Mouse (Mus musculus) olfactory bulb, adult 2 months (tissue): ENCODE measurements around the gene Slc35c2. TPM values are rescaled to one million over a fixed set of nuclear protein-coding genes. Genes with fewer than 3 reads are reported as not detected.

Experiments used
- H3K27ac ChIP-seq: fragments of 200-500 bp; 2 replicates; pipeline ENCODE4 v1.5.1; 2012; ENCODE audit warnings: low read depth, low read length; ENCODE audit not compliant: insufficient read depth
- H3K4me1 ChIP-seq: fragments of 200-500 bp; 2 replicates; pipeline ENCODE4 v1.6.1; 2012; ENCODE audit warnings: low read length; ENCODE audit not compliant: control insufficient read depth, insufficient read depth
- H3K4me3 ChIP-seq: fragments of 200-500 bp; 2 replicates; pipeline ENCODE4 v1.5.1; 2012; ENCODE audit warnings: mild to moderate bottlenecking, low read depth, low read length, moderate library complexity; ENCODE audit not compliant: insufficient read depth
- CTCF ChIP-seq: fragments of 200-500 bp; IDR thresholded peaks from 2 replicates; pipeline ENCODE4 v1.5.1; 2012; ENCODE audit warnings: low read depth, mild to moderate bottlenecking, low read length, moderate library complexity; ENCODE audit not compliant: insufficient read depth
- POLR2A ChIP-seq: fragments of 200-500 bp; IDR thresholded peaks from 2 replicates; pipeline ENCODE4 v1.6.1; 2012; ENCODE audit warnings: mild to moderate bottlenecking, low read depth, low read length, moderate library complexity; ENCODE audit not compliant: insufficient read depth
- WGBS: fragments of 180-500 bp; shearing (Covaris S2); methylation state at CpG from one replicate; pipeline ENCODE4 v1.1.7; 2018; 5-methylcytosine and 5-hydroxymethylcytosine counted together
- polyA plus RNA-seq: library from polyadenylated mRNA; stranded (reverse); fragments of >200 nt; gene quantifications from 2 replicates; pipeline ENCODE4 v1.2.4, GENCODE M21; 2012; ENCODE audit warnings: low replicate concordance; ENCODE audit not compliant: missing spikeins, insufficient read depth, insufficient read length

Slc35c2 gene
- polyA plus RNA-seq, 1 experiment = not detected

DNA sequence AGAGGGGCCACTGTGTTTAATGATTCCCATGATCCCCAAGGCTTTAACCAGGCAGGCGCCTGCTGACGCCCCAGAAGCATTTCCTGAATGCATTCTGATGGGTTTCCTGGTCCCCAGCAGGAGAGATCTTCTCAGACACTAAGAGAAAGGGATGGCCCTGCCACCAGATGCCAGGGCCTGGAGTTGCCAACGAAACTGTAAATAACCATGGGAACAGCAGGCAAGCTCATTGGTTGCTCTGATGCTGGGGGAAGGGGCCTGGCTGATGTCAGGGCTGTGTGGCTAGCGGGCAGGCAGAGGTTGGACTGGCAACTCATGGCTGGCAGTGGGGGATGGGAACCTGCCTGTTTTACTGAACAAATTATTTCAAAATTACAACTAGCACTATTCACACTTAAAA lies 14.1 kb downstream of the Slc35c2 start:
- WGBS = 55% methylated on average over 4 of the region's 4 CpGs
- H3K4me3 ChIP-seq = no peak overlapping the region
- peaks cover 29% of the 10 kb centered on the region for H3K4me1 ChIP-seq
- no peak overlapping the region for H3K27ac ChIP-seq
- no peak for TF ChIP-seq POLR2A
- TF ChIP-seq CTCF = no peak

DNA sequence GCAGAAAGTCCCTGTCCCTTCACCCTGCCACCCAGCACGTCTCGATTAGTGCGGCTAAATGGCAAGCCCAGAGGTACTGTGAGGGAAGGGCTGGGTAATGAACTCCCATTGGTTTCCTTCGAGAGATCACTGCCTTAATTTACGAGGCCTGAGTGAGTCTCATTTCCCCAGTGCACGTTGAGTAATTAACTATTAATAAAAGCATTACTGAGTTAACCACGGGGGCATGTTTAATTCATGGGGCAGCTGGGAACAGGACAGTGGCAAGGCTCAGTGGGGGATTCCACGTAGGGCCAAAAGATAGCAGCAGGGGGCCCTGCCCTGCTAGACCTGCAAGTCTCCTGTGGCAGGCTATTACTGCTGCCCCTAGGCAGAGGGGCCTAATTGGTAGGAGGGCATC lies 16.3 kb downstream of the Slc35c2 start:
- no peak overlapping the region for H3K4me3 ChIP-seq
- H3K27ac ChIP-seq = no peak overlapping the region
- TF ChIP-seq CTCF = no peak
- TF ChIP-seq POLR2A = no peak
- H3K4me1 ChIP-seq = peaks cover 41% of the 10 kb centered on the region
- WGBS = 55% methylated on average over 8 of the region's 8 CpGs

DNA sequence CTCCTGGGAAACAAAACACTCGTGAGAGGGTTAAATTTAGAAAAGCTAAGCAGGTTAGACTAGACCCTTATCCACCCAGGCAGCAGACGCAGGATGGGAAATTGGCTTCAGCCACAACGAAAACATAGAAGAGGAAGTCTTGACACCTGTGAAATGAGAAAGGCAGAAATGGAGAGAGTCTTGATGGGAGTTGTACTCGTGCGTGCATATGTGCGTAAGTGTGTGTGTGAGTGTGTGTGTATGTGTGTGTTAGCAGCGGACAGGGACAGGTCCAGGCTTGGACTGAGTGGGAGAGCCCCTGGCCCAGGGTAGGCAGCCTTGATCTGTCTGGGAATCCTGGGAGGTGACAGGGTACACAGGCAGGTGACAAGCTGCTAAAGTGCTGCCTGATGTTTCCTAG lies 16.8 kb downstream of the Slc35c2 start:
- 79% methylated on average over 7 of the region's 7 CpGs for WGBS
- no peak overlapping the region for H3K4me3 ChIP-seq
- H3K4me1 ChIP-seq = peaks cover 43% of the 10 kb centered on the region
- H3K27ac ChIP-seq = no peak overlapping the region
- TF ChIP-seq CTCF (no peak), POLR2A (no peak)

GRCm38 (mm10) chr2:165266739-165267138 lies 20.9 kb downstream of the Slc35c2 start:
- Histone ChIP-seq H3K27ac (peak overlapping the region; percentile 67), H3K4me3 (no peak overlapping the region), H3K4me1 (peaks cover 46% of the 10 kb centered on the region)
- 7% methylated on average over 12 of the region's 12 CpGs for WGBS
- no peak for TF ChIP-seq CTCF
- 0 out of 2 replicates have a peak, but pooled peaks have one; percentile 18 for TF ChIP-seq POLR2A

- H3K4me1 ChIP-seq = peaks cover 55% of the 10 kb centered on the region
- 38% methylated on average over 7 of the region's 7 CpGs for WGBS
- peak overlapping the region; percentile 78 for H3K27ac ChIP-seq
Measured at GRCm38 (mm10) chr2:165263861-165264260, 23.8 kb downstream of the Slc35c2 start.

GRCm38 (mm10) chr2:165262274-165262990 lies 25.2 kb downstream of the Slc35c2 start:
- TF ChIP-seq POLR2A (no peak), CTCF (no peak)
- Histone ChIP-seq H3K4me1 (peaks cover 61% of the 10 kb centered on the region), H3K27ac (no peak overlapping the region), H3K4me3 (no peak overlapping the region)
- 75% methylated on average over 18 of the region's 18 CpGs for WGBS

More at GRCm38 (mm10) chr2:165263861-165264260, 23.8 kb downstream of the Slc35c2 start:
- no peak overlapping the region for H3K4me3 ChIP-seq
- TF ChIP-seq CTCF (no peak), POLR2A (no peak)

GRCm38 (mm10) chr2:165259859-165260258 lies 27.8 kb downstream of the Slc35c2 start:
- WGBS = 60% methylated on average over 8 of the region's 8 CpGs
- TF ChIP-seq CTCF = no peak
- no peak for TF ChIP-seq POLR2A
- peaks cover 55% of the 10 kb centered on the region for H3K4me1 ChIP-seq
- H3K4me3 ChIP-seq = no peak overlapping the region
- H3K27ac ChIP-seq = no peak overlapping the region

DNA sequence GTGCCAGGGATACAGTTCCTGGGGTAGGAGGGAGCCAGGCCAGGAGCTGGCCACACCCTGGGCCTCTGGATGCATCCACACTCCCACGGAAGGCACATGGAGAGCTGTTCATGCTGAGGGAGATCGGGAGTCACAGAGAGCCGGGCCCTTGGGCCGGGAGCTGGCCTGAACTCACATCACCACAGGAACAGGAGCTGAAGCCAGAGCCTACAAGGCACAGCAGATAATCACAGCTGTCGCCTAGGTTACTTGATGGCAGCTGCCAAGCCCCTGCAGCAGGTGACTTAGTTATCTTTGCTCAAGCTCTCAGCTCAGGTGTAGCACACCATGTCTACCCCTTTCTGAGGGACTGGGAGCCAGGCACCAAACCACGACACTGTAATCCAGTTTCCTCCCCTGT lies 29.3 kb downstream of the Slc35c2 start:
- TF ChIP-seq CTCF = no peak
- no peak for TF ChIP-seq POLR2A
- Histone ChIP-seq H3K4me3 (no peak overlapping the region), H3K4me1 (peaks cover 43% of the 10 kb centered on the region), H3K27ac (no peak overlapping the region)
- 86% methylated on average over 6 of the region's 6 CpGs for WGBS

DNA sequence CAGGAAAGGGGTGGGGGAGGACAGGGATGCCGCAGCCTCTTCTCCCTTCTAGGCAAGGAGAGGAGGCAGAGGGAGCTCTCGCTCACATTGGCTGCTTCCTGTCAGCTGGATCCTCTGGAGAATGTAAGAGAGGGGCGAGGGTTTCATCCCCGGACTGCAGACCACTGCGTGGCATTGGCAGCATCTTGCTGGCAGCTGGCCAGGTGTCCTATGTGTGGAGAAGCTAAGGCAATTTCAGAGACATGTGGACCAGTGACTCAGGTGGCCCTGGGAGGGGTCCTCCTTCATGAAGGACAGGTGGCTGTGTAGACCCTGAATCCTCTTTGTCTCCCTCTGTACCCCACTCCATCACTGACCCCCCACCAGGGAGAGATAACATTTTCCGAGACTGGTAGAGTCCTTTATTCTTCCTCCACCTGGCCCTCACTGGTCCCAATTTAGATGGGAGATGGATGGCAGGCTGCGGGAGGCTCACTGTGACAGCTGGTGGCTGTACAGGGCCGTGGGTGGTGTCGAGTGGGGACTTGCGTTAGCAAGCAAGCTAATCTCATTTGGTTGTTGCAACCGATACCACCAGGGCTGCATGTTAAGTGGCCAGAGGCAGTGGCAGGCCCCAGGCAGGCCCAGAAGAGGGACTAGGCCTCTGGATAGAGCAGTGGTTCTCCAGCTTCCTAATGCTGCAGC lies 30.4 kb downstream of the Slc35c2 start:
- 43% methylated on average over 11 of the region's 11 CpGs for WGBS
- peaks cover 39% of the 10 kb centered on the region for H3K4me1 ChIP-seq
- no peak overlapping the region for H3K27ac ChIP-seq
- TF ChIP-seq POLR2A (no peak), CTCF (no peak)
- no peak overlapping the region for H3K4me3 ChIP-seq

DNA sequence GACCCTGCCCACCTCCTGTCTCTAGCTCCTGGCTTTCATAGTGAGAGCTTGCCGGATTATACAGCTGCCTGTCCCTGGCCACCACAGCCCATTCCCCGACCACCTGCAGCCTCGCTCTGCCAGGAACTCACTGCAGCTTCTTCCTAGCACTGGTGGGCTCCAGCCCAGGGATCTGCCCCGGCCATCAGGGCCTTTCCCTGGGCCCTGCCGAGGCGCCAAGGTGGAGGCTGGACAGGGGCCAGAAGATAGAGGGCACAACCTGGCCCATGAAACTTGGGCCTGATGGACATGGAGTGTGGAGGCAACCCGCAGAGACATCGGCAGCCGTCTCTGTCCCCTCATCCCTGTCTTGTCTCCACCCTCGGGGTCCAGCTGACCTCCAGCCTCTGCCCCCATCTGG lies 31.5 kb downstream of the Slc35c2 start:
- TF ChIP-seq CTCF (no peak), POLR2A (no peak)
- 76% methylated on average over 10 of the region's 10 CpGs for WGBS
- H3K4me3 ChIP-seq = no peak overlapping the region
- peaks cover 34% of the 10 kb centered on the region for H3K4me1 ChIP-seq
- no peak overlapping the region for H3K27ac ChIP-seq
